11 mouse cellular contexts compared by ENCODE assay signal in the genomic region with DNA sequence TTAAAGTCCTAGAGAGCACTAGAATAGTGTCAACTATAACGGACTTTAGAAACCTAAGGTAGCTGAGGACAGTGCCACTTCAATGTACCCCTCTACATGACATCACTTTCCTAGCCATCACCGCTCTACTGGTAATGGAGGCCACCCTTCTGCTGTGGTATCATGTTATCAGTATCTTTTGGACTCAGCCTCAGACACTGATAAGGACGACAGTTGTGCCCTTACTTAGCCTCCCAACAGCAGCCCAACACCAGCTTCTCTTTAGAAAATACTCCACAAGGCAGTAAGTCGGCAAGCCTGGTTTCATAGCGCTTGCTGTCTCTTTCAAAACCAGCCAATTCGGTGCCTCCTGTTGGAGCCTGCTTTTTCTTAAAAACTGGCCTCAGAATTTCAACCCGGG. TPM values are rescaled to one million over a fixed set of nuclear protein-coding genes. Genes with fewer than 3 reads are reported as not detected.
DNase-seq lines count a peak whose midpoint lies in the region; ATAC-seq and TF ChIP-seq lines count a peak whose summit lies in the region.
"Had no signal": no experiment of that assay in that cellular context is flagged by ENCODE, and none has a peak within 500 bp of the region (broad histone marks: within the 10 kb centered on the region; RNA-seq: fewer than 3 reads in every experiment).

No protein-coding gene starts in this region.

- TF ChIP-seq CTCF in lung, embryonic 14.5 days (IDR thresholded peaks at IDR 0.05; ENCODE audit: low read depth), result no peak

- peaks cover 63% of the 10 kb centered on the region for H3K27me3 ChIP-seq in lung, embryonic 14.5 days (ENCODE audit: insufficient read depth, low read length)
- peaks cover 82% of the 10 kb centered on the region for H3K27me3 ChIP-seq in forebrain, embryonic 13.5 days
- peaks cover 81% of the 10 kb centered on the region for H3K27me3 ChIP-seq in limb, embryonic 12.5 days
- peaks cover 46% of the 10 kb centered on the region for H3K27me3 ChIP-seq in neural tube, embryonic 15.5 days (replicated peaks)

- H3K4me1 ChIP-seq in lung, embryonic 14.5 days (ENCODE audit: insufficient read depth), result 0 out of 2 replicates have a peak, but pooled peaks cover 5% of the 10 kb centered on the region
- H3K4me1 ChIP-seq in forebrain, embryonic 13.5 days, result peaks cover 14% of the 10 kb centered on the region
- peaks cover 33% of the 10 kb centered on the region for H3K4me1 ChIP-seq in limb, embryonic 12.5 days (replicated peaks)
- peaks cover 43% of the 10 kb centered on the region for H3K4me1 ChIP-seq in neural tube, embryonic 15.5 days

- peak overlapping the region; percentile 96 for H3K4me2 ChIP-seq in lung, embryonic 14.5 days
- peak overlapping the region; percentile 84 for H3K4me2 ChIP-seq in forebrain, embryonic 13.5 days
- H3K4me2 ChIP-seq in limb, embryonic 12.5 days, result peak overlapping the region; percentile 98
- peak overlapping the region; percentile 92 for H3K4me2 ChIP-seq in neural tube, embryonic 15.5 days

- no peaks in the 10 kb centered on the region for H3K9me3 ChIP-seq in lung, embryonic 14.5 days (ENCODE audit: low read depth, low read length)
- H3K9me3 ChIP-seq in forebrain, embryonic 13.5 days (replicated peaks), result no peaks in the 10 kb centered on the region
- H3K9me3 ChIP-seq in limb, embryonic 12.5 days, result no peaks in the 10 kb centered on the region
- no peaks in the 10 kb centered on the region for H3K9me3 ChIP-seq in neural tube, embryonic 15.5 days (replicated peaks)

- H3K4me3 ChIP-seq in lung, embryonic 14.5 days (ENCODE audit: low read depth, low read length), result peak overlapping the region; percentile 55
- peak overlapping the region; percentile 55 for H3K4me3 ChIP-seq in forebrain, embryonic 13.5 days
- peak overlapping the region; percentile 67; the same call in 1 of the 2 replicates for H3K4me3 ChIP-seq in limb, embryonic 12.5 days (replicated peaks)
- peak overlapping the region; percentile 67 for H3K4me3 ChIP-seq in neural tube, embryonic 15.5 days (replicated peaks)

- H3K36me3 ChIP-seq in lung, embryonic 14.5 days (ENCODE audit: insufficient read depth), result no peaks in the 10 kb centered on the region
- H3K36me3 ChIP-seq in forebrain, embryonic 13.5 days (ENCODE audit: poor library complexity, severe bottlenecking), result peaks cover 7% of the 10 kb centered on the region; the same call in 1 of the 2 replicates
- H3K36me3 ChIP-seq in limb, embryonic 12.5 days, result 0 out of 2 replicates have a peak, but pooled peaks cover 5% of the 10 kb centered on the region
- H3K36me3 ChIP-seq in neural tube, embryonic 15.5 days, result no peaks in the 10 kb centered on the region

- H3K27ac ChIP-seq in lung, embryonic 14.5 days (ENCODE audit: low read depth), result no peak overlapping the region
- H3K27ac ChIP-seq in forebrain, embryonic 13.5 days, result no peak overlapping the region
- H3K27ac ChIP-seq in limb, embryonic 12.5 days, result no peak overlapping the region
- peak overlapping the region; percentile 88 for H3K27ac ChIP-seq in neural tube, embryonic 15.5 days (replicated peaks)
- H3K27ac ChIP-seq: macrophage had no signal

- 45% methylated on average over 7 of the region's 7 CpGs for WGBS in lung, embryonic 14.5 days
- 50% methylated on average over 7 of the region's 7 CpGs for WGBS in forebrain, embryonic 13.5 days
- 51% methylated on average over 7 of the region's 7 CpGs for WGBS in limb, embryonic 12.5 days
- WGBS in neural tube, embryonic 15.5 days, result 48% methylated on average over 7 of the region's 7 CpGs

- no peak overlapping the region for H3K9ac ChIP-seq in lung, embryonic 14.5 days
- H3K9ac ChIP-seq in forebrain, embryonic 13.5 days, result no peak overlapping the region; the same call in 1 of the 2 replicates
- H3K9ac ChIP-seq in limb, embryonic 12.5 days (replicated peaks), result no peak overlapping the region
- peak overlapping the region; percentile 74 for H3K9ac ChIP-seq in neural tube, embryonic 15.5 days (replicated peaks)

- no peak for ATAC-seq in lung, embryonic 14.5 days (ENCODE audit: insufficient read depth)
- ATAC-seq in forebrain, embryonic 13.5 days, result no peak
- no peak for ATAC-seq in limb, embryonic 12.5 days (ENCODE audit: insufficient number of reproducible peaks, insufficient read depth, low FRiP score, low TSS enrichment, low read depth)
- ATAC-seq in neural tube, embryonic 15.5 days (ENCODE audit: low FRiP score), result peak; percentile 3; the same call in 1 of the 2 replicates
- ATAC-seq: inflammation-experienced regulatory T-cells, adult 6 months had no signal

- DNase-seq in lung, embryonic 14.5 days, result no peak
- DNase-seq in lung, postnatal 36 days, result no peak
- DNase-seq in embryo, embryonic 10.5 days (ENCODE audit: low spot score), result no peak
- no peak for DNase-seq in left cerebral cortex, adult 8-10 months (ENCODE audit: low spot score in 2 of 2)
- DNase-seq in spleen, postnatal 10 days (ENCODE audit: low spot score in 2 of 2), result no peak

RNA-seq across cellular contexts. Expression of a gene that starts 1.6 kb away (rescaled TPM):
- polyA plus RNA-seq in lung, embryonic 14.5 days (2014; fragmentation: Nextera tagmentation; extraction: Ambion mirVana), result 0.18 TPM in 1 of 2 replicates, not detected in the other
- polyA plus RNA-seq in forebrain, embryonic 13.5 days (2015; fragmentation: Nextera tagmentation; extraction: Ambion mirVana), result 0.27 and 0.55 TPM in 2 replicates
- 0.27 and 0.56 TPM in 2 replicates for polyA plus RNA-seq in limb, embryonic 12.5 days (2016; fragmentation: Nextera tagmentation; extraction: Ambion mirVana)
- 4.0 and 5.3 TPM in 2 replicates for polyA plus RNA-seq in neural tube, embryonic 15.5 days (2015; fragmentation: Nextera tagmentation; extraction: Ambion mirVana)
- total RNA-seq in left cerebral cortex, adult 8-10 months (2022), result 1 to 10 TPM; 2.7 to 5.1 (median 3.8) TPM
- polyA plus RNA-seq: inflammation-experienced regulatory T-cells, adult 6 months; macrophage; small intestine, adult 2 months had no signal

RNA-seq across cellular contexts. Expression of a gene that starts 3.6 kb away (rescaled TPM):
- 2.6 and 2.7 TPM in 2 replicates for polyA plus RNA-seq in lung, embryonic 14.5 days (2014; fragmentation: Nextera tagmentation; extraction: Ambion mirVana)
- 4.5 and 6.1 TPM in 2 replicates for polyA plus RNA-seq in forebrain, embryonic 13.5 days (2015; fragmentation: Nextera tagmentation; extraction: Ambion mirVana)
- polyA plus RNA-seq in limb, embryonic 12.5 days (2016; fragmentation: Nextera tagmentation; extraction: Ambion mirVana), result 2.9 and 3.6 TPM in 2 replicates
- 2.8 and 3.2 TPM in 2 replicates for polyA plus RNA-seq in neural tube, embryonic 15.5 days (2015; fragmentation: Nextera tagmentation; extraction: Ambion mirVana)
- total RNA-seq in left cerebral cortex, adult 8-10 months (2022), result 10 to 100 TPM in 1 of 4 experiments, 1 to 10 TPM in 3; 6.5 to 13.3 (median 7.8) TPM

RNA-seq across cellular contexts. Expression of a gene that starts 37.5 kb away (rescaled TPM):
- polyA plus RNA-seq in lung, embryonic 14.5 days (2014; fragmentation: Nextera tagmentation; extraction: Ambion mirVana), result 32.7 and 36.3 TPM in 2 replicates
- 0.76 and 1.1 TPM in 2 replicates for polyA plus RNA-seq in forebrain, embryonic 13.5 days (2015; fragmentation: Nextera tagmentation; extraction: Ambion mirVana)
- 41.0 and 46.3 TPM in 2 replicates for polyA plus RNA-seq in limb, embryonic 12.5 days (2016; fragmentation: Nextera tagmentation; extraction: Ambion mirVana)
- polyA plus RNA-seq in neural tube, embryonic 15.5 days (2015; fragmentation: Nextera tagmentation; extraction: Ambion mirVana), result 2.7 and 3.8 TPM in 2 replicates
- 1 to 10 TPM; 4.1 to 4.3 (median 4.1) TPM for total RNA-seq in left cerebral cortex, adult 8-10 months (2022)
- polyA plus RNA-seq: inflammation-experienced regulatory T-cells, adult 6 months had no signal

RNA-seq across cellular contexts. Expression of a gene that starts 56.9 kb away (rescaled TPM):
- 0.29 and 0.55 TPM in 2 replicates for polyA plus RNA-seq in lung, embryonic 14.5 days (2014; fragmentation: Nextera tagmentation; extraction: Ambion mirVana)
- 0.35 and 0.49 TPM in 2 replicates for polyA plus RNA-seq in forebrain, embryonic 13.5 days (2015; fragmentation: Nextera tagmentation; extraction: Ambion mirVana)
- 0.31 and 0.36 TPM in 2 replicates for polyA plus RNA-seq in limb, embryonic 12.5 days (2016; fragmentation: Nextera tagmentation; extraction: Ambion mirVana)
- 0.35 and 0.40 TPM in 2 replicates for polyA plus RNA-seq in neural tube, embryonic 15.5 days (2015; fragmentation: Nextera tagmentation; extraction: Ambion mirVana)
- total RNA-seq in left cerebral cortex, adult 8-10 months (2022), result 1 to 10 TPM; 1.1 to 1.3 (median 1.1) TPM
- polyA plus RNA-seq: macrophage had no signal

RNA-seq across cellular contexts. Expression of a gene that starts 59.5 kb away (rescaled TPM):
- polyA plus RNA-seq in lung, embryonic 14.5 days (2014; fragmentation: Nextera tagmentation; extraction: Ambion mirVana), result 0.07 and 0.09 TPM in 2 replicates
- 0.05 TPM in 2 replicates for polyA plus RNA-seq in forebrain, embryonic 13.5 days (2015; fragmentation: Nextera tagmentation; extraction: Ambion mirVana)
- polyA plus RNA-seq in limb, embryonic 12.5 days (2016; fragmentation: Nextera tagmentation; extraction: Ambion mirVana), result not detected in 2 replicates
- not detected in 2 replicates for polyA plus RNA-seq in neural tube, embryonic 15.5 days (2015; fragmentation: Nextera tagmentation; extraction: Ambion mirVana)
- not detected for total RNA-seq in left cerebral cortex, adult 8-10 months (2022)
- polyA plus RNA-seq: macrophage had no signal
